Mouse (Mus musculus) MN1 (cell line): ENCODE data around the gene Sms.

ENCODE experiments used
- DNase-seq: peaks from one replicate; pipeline ENCODE4 v3.0.0-alpha.2; 2016; ENCODE audit warnings: low spot score

Sms gene

DNA sequence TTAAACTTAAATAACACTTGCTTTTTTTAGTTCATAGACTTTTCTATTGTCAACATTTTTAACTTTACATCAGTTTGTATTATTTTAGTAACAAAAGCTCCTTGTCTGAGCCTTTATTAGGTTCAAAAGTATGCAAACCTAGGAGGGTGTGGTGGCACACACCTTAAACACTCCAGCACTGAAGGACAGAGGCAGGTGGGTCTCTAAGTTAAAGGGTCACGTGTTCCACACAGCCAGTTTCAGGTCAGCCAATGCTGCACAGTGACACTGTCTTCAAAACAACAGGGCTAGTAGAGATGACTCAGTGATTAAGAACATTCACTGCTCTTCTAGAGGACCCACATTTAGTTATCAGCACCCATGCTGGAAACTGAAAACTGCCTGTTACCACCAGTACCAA lies 43.1 kb downstream of the Sms start:
- DNase-seq: no peak

DNA sequence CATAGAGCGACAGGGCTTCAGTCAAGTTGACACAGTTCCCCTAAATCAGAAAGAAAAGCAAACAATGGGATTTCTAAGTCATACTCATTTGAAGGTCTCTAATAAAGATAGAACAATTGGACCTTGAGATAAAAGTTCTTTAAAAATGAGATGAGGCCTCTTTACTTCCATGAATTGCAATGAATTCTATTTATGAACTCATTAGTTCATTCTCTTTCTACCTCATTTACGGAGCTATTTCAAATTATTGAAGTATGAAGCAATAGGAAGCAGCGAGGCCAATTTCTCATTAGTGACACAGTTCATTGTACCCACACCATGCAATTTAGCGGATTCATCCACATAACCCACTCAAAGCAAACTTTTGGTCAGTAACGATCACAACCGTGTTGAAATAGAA lies 44.7 kb downstream of the Sms start:
- DNase-seq: no peak

GRCm38 (mm10) chrX:157434768-157435167 lies 57.3 kb downstream of the Sms start:
- no peak for DNase-seq

DNA sequence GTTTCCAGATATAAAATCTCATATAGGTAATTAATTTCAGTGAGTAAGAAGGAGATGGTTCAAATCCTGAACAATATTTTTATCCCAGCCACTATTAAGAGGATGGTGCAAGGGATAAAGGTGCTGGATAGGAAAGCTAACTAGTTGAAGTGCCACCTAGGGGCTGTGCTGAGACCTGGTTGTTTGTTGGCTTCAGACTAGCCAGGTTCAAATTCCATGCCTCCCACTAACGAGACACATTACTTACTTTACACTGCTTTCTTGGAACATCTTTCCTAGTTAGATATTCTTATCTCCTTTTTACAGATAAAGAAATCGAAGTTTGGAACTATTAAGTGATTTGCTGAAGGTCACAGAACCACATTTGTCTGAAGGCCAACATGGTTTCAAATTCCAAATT lies 72.6 kb downstream of the Sms start:
- no peak for DNase-seq

GRCm38 (mm10) chrX:157415212-157415611 lies 76.9 kb downstream of the Sms start, which contains the start of gene Phex:
TSS of gene Phex (minus strand) at chrX:157415312.
- DNase-seq: no peak

DNA sequence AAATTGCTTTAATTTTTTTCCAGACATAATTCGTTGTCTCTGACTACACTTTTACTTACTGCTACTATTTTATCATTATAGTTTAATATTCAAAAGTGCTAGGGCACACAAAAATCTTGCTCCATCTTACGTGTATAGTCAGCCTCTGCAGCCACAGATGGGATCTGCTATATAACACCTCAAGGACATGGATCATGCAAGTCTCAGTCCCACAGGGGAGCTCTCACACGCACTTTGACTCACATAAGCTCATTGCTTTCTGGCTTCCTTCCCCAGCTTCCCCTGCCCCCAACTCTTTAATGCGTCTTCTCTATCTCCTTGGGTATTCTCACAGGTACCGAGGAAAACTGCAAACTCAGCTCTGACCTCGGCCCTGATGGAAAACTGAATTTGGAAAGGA lies 87.2 kb downstream of the Sms start:
- no peak for DNase-seq
